Mouse (Mus musculus) skeletal muscle tissue, adult 2 months (tissue): Measurements from ENCODE around the gene C87499.

Experiments
- DNase-seq: peaks from one replicate; pipeline ENCODE4 v3.0.0-alpha.2; 2012; ENCODE audit warnings: low read depth, low spot score

C87499 gene

GRCm38 (mm10) chr4:88634311-88634710 is at the start of gene C87499:
Gene C87499 (minus strand): TSS chr4:88634411.
- no peak for DNase-seq

DNA sequence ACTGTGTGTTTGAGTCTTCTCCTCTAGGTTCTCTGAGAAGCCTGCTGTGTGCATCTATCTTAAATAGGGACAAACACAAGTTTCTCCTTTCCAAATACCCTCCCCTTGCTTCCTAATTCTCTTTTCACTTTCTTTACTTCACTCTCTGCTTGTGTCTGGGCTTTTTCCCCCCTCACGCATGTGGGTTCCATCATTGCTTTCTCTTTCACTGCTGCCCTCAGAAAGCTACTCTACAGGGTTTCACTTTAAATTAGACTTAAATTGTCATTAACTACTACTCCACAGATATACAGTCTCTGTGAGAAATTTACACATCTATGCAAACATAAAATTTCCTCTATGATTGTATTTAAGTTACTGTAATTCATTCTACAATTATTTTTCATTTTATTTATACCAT is 49.6 kb upstream of the C87499 start, which contains the start of gene Ifna2:
Gene Ifna2, minus strand, starts transcription at position 101 of the 400 bp plus-strand sequence.
- no peak for DNase-seq

- no peak for DNase-seq
These were observed 47.1 kb upstream of the C87499 start for GRCm38 (mm10) chr4:88681353-88681752.

DNA sequence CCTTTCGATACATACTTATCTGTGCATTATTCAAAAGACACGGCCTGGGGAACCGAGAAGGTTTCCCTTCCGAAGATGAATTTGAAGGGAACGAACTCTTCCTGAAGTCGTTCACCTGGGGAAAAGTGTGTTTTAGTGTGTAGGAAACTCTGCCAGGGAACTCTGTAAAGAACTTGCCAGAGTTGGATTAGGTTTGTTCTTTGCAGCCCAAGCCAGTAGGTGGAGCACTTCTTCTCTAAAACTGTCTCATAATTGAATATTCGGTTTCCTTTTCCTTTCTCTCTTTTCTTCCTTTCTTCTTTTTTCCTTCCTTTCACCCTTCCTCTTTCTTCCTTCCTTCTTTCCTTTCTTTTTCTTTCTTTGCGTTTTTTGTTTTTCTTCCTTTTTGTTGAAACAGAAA is 46.2 kb upstream of the C87499 start:
- DNase-seq, result no peak

GRCm38 (mm10) chr4:88676824-88677223 is 42.6 kb upstream of the C87499 start, which contains the start of gene Ifna16:
Gene Ifna16 (minus strand): TSS chr4:88676924.
- DNase-seq, result no peak

DNA sequence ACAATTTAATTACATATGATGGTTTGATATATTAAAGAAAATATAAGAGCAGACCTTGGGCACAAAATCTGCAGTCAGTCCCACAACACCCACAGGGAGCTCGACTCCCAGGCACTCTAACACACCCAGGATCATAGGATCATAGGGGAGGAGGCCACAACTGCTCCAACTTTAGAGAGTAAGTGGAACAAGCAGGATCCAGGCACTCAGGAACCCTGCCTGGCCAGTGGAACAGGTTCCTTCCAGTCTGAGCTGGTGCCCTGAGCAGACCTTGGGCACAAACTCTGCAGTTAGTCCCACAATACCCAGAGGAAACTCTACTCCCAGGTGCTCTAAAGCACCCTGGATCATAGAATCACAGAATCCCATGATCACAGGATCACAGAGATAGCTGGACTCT is 21.2 kb upstream of the C87499 start:
- no peak for DNase-seq

GRCm38 (mm10) chr4:88653644-88654043 is 19.4 kb upstream of the C87499 start:
- DNase-seq, result no peak

DNA sequence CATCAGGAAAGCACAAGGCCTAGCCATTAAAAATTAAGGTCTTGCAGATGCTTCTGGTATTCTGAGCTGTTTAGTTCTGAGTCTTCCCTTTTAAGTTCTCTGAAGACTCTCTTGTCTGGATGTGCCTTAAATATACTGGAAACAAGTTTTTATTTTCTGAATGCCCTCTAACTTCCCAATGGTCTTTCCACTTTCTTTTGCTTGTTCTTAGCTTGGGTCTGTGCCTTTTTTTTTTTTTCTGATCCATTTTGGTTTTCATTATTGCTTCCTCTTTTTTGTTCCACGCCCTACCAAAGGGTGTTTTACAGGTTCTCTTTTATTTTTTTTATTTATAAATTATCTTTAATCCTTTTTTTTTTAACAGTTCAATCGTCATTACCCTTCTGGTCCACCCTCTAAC is 10.1 kb upstream of the C87499 start, which contains the start of gene Ifna13:
Gene Ifna13, minus strand, starts transcription at position 101 of the 400 bp plus-strand sequence.
- DNase-seq, result no peak

DNA sequence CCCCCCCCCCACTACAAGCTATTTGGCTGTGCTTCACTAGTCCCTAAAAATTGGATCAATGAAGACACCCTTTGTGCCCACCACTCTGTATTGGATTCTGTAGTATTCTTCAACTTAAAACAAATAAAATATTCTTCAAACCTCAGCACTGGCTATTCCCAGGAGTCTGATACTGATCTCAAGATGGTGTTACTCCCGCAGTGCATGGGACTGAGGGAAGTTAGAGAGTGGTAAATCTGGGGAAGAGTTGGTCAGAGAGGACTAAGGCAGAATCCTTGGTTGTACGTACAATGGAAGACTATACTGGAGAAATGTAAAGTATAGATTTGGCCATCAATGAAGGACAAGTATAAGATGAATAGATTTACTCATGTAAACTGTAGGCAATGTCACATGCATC is 8.3 kb upstream of the C87499 start:
- no peak for DNase-seq

DNA sequence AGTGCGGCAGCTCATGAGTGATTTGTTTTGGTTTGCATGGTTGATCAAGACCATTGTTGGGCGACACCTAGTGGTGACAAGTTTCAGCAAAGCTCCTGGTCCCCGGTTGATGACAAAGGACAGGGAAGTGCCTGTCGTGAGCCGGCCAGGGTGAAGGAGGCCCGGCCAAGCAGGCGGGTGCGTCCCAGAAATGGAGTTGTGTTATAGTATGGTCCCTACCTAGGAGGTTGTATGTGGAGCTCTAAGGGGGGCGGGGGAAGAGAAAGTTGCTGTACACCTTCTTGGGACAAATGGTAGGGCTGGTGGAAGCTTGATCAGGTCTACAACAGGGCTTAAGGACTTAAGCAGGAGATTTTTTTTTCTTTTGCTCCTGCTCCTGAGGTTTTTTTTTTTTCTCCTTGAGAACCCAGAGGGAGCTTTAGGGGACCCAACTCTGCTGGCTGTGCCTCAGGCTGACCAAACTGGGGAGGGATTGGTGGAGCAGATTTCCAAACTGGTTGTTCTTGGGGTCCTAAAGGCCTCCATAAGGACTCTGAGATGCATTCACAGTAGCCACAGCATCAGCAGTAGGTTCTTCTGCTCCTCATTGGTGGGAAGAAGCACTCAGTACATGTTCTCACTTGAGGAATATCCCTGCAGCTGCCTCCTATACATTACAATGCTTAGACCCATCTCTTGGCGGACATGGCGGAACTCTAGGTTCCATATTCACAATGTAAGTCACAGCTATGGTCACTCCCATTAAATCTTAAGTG is 7.0 kb upstream of the C87499 start:
- DNase-seq, result peak; percentile 96

DNA sequence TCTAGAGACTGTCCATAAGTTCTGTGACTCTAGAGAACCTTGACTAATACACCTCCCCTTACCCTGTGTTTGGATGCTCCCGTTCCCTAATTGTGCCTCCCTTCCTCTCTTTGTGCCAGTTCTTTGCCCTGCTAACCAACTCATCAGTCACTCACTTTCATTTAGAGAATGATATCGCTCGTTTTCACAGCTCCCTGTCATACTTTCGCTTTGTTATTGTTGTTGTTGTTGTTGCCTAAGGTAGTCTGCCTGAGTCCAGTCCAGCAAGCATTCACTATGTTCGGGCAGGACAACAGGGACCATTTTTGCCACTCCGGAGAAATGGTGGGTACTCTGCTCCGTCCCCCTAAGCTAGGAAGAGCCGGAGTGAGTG is 6.5 kb upstream of the C87499 start:
- DNase-seq, result no peak

DNA sequence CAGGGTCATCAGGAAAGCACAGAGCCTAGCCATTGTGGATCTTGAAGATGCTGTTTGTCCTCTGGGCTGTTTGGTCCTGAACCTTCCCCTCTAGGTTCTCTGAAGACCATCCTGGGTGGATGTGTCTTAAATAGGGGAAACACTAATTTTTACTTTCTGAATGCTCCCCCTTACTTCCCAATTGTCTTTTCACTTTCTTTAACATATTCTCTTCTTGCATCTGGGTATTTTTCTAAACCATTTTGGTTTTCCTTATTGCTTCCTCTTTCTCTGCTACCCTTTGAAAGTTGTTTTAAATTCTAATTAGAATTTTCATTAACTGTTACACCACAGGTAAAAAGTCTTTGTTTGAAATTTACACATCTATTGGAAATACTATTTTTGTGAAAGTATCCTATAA is 30.9 kb downstream of the C87499 start, which contains the start of gene Ifna12:
Gene Ifna12, minus strand, starts transcription at position 101 of the 400 bp plus-strand sequence.
- DNase-seq, result no peak

- no peak for DNase-seq
These were observed 41.9 kb downstream of the C87499 start, which contains the start of gene Ifna9 for GRCm38 (mm10) chr4:88592285-88592684. Gene Ifna9 (minus strand): TSS chr4:88592385.
